Mouse (Mus musculus) brain, embryonic 14.5 days (tissue): Measurements from ENCODE around the gene Tob2.

Source experiments
- CTCF ChIP-seq: fragments of 200-500 bp; IDR thresholded peaks from 2 replicates; pipeline ENCODE4 v1.5.1; 2012; ENCODE audit warnings: inconsistent platforms, mild to moderate bottlenecking, moderate library complexity, borderline replicate concordance; ENCODE audit not compliant: insufficient read depth, insufficient read length; ENCODE audit errors: extremely low read depth
- POLR2A ChIP-seq: fragments of 200-500 bp; IDR thresholded peaks from 2 replicates; pipeline ENCODE4 v1.6.1; 2012; ENCODE audit warnings: mild to moderate bottlenecking, inconsistent platforms, borderline replicate concordance; ENCODE audit not compliant: poor library complexity, insufficient read depth, insufficient read length, severe bottlenecking; ENCODE audit errors: extremely low read depth

GRCm38 (mm10) chr15:81808799-81809198 lies 49.8 kb downstream of the Tob2 start:
- TF ChIP-seq CTCF = no peak
- TF ChIP-seq POLR2A = no peak
